Mouse (Mus musculus) midbrain, embryonic 10.5 days (tissue): ENCODE measurements around the gene Abr. TPM values are rescaled to one million over a fixed set of nuclear protein-coding genes. Genes with fewer than 3 reads are reported as not detected.

ENCODE experiments used
- DNase-seq: peaks from one replicate; pipeline ENCODE4 v3.0.0-alpha.2; 2017; ENCODE audit warnings: low spot score
- H3K27ac ChIP-seq: fragments of 300-500 bp; sonication (generic); replicated peaks from 2 replicates; pipeline ENCODE4 v1.5.1; 2016; ENCODE audit warnings: mild to moderate bottlenecking
- H3K27me3 ChIP-seq: fragments of 300-500 bp; sonication (generic); 2 replicates; pipeline ENCODE4 v1.6.1; 2016; ENCODE audit warnings: low read depth, mild to moderate bottlenecking; ENCODE audit not compliant: poor library complexity, severe bottlenecking
- H3K36me3 ChIP-seq: fragments of 300-500 bp; sonication (generic); 2 replicates; pipeline ENCODE4 v1.6.1; 2016; ENCODE audit warnings: mild to moderate bottlenecking, moderate library complexity
- H3K4me1 ChIP-seq: fragments of 300-500 bp; sonication (generic); 2 replicates; pipeline ENCODE4 v1.6.1; 2016
- H3K4me3 ChIP-seq: fragments of 300-500 bp; sonication (generic); 2 replicates; pipeline ENCODE4 v1.5.1; 2016; ENCODE audit warnings: mild to moderate bottlenecking, moderate library complexity
- H3K9me3 ChIP-seq: fragments of 300-500 bp; sonication (generic); replicated peaks from 2 replicates; pipeline ENCODE4 v1.6.1; 2016; ENCODE audit warnings: mild to moderate bottlenecking
- WGBS: fragments of 180-500 bp; shearing (Covaris S2); methylation state at CpG from one replicate; pipeline ENCODE4 v1.1.7; 2016; 5-methylcytosine and 5-hydroxymethylcytosine counted together
- polyA plus RNA-seq: library from polyadenylated mRNA; unstranded; fragments of >200 nt; fragmentation: Nextera tagmentation; extraction: Ambion mirVana; gene quantifications from 2 replicates; pipeline ENCODE4 v1.2.1, GENCODE M21; 2016

Abr gene
- polyA plus RNA-seq, 1 experiment from 2014 or later = 26.9 TPM

DNA sequence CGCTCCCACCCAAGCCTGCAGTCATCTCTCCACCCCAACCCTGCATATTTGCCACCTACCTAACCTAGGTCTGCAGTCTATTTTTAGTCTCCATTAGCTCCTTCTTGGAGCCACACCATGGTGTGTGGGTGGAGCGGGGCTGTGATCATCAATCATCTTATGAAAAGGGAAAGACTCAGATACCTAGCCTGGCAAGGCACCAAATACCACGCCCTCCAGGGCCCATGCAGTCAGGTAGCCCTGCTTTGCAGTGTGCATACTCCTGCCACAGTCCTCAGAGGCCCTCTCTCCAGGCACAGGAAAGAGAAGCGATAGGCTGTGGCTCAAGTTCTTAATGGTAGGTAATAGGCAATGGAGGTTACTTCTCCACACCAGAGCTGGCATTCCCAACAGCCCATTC lies 128.9 kb downstream of the Abr start:
- H3K27me3 ChIP-seq = peaks cover 25% of the 10 kb centered on the region
- H3K4me3 ChIP-seq = peak overlapping the region; percentile 79
- no peak overlapping the region for H3K27ac ChIP-seq
- peaks cover 52% of the 10 kb centered on the region for H3K4me1 ChIP-seq
- H3K36me3 ChIP-seq = no peaks in the 10 kb centered on the region
- DNase-seq = no peak
- 85% methylated on average over 4 of the region's 4 CpGs for WGBS
- no peaks in the 10 kb centered on the region for H3K9me3 ChIP-seq

- no peak overlapping the region for H3K27ac ChIP-seq
- 91% methylated on average over 9 of the region's 9 CpGs for WGBS
- no peak overlapping the region for H3K4me3 ChIP-seq
- DNase-seq = no peak
- no peaks in the 10 kb centered on the region for H3K9me3 ChIP-seq
- H3K4me1 ChIP-seq = peaks cover 46% of the 10 kb centered on the region
- H3K36me3 ChIP-seq = no peaks in the 10 kb centered on the region
- peaks cover 25% of the 10 kb centered on the region for H3K27me3 ChIP-seq
These were observed 130.3 kb downstream of the Abr start for GRCm38 (mm10) chr11:76491817-76492216.

- 84% methylated on average over 6 of the region's 6 CpGs for WGBS
- H3K27ac ChIP-seq = no peak overlapping the region
- H3K9me3 ChIP-seq = no peaks in the 10 kb centered on the region
- no peak for DNase-seq
- peaks cover 5% of the 10 kb centered on the region; the same call in 1 of the 2 replicates for H3K36me3 ChIP-seq
- peaks cover 14% of the 10 kb centered on the region for H3K27me3 ChIP-seq
- no peak overlapping the region for H3K4me3 ChIP-seq
- H3K4me1 ChIP-seq = peaks cover 49% of the 10 kb centered on the region
These were observed 132.7 kb downstream of the Abr start for GRCm38 (mm10) chr11:76489407-76489806.

- H3K27ac ChIP-seq = no peak overlapping the region
- H3K36me3 ChIP-seq = peaks cover 5% of the 10 kb centered on the region; the same call in 1 of the 2 replicates
- no peaks in the 10 kb centered on the region for H3K27me3 ChIP-seq
- WGBS = 87% methylated on average over 5 of the region's 5 CpGs
- no peaks in the 10 kb centered on the region for H3K9me3 ChIP-seq
- H3K4me3 ChIP-seq = no peak overlapping the region
- no peak for DNase-seq
- H3K4me1 ChIP-seq = peaks cover 50% of the 10 kb centered on the region
These were observed 135.1 kb downstream of the Abr start for GRCm38 (mm10) chr11:76487024-76487423.

DNA sequence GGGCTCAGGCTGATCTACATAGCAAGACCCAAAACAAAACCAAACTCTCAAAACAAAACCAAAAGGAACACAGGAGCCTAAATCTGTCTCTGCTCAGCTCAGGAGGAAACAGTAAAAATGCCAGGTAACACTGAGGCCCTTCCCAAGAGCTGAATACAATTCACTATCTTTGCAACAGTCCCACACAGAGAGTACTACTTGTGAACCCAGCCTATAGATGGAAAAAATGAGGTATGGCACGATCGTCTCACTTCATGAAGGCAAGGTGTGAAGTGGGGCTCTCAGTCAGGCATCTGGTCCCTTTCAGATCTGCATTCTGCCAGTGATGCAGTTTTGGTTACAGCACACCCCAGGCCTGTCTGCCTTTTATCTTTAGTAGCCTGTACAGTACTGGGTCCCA lies 138.1 kb downstream of the Abr start:
- peaks cover 25% of the 10 kb centered on the region for H3K36me3 ChIP-seq
- no peak for DNase-seq
- 88% methylated on average over 2 of the region's 2 CpGs for WGBS
- peaks cover 42% of the 10 kb centered on the region for H3K4me1 ChIP-seq
- H3K27ac ChIP-seq = no peak overlapping the region
- H3K9me3 ChIP-seq = no peaks in the 10 kb centered on the region
- no peaks in the 10 kb centered on the region for H3K27me3 ChIP-seq
- H3K4me3 ChIP-seq = no peak overlapping the region

DNA sequence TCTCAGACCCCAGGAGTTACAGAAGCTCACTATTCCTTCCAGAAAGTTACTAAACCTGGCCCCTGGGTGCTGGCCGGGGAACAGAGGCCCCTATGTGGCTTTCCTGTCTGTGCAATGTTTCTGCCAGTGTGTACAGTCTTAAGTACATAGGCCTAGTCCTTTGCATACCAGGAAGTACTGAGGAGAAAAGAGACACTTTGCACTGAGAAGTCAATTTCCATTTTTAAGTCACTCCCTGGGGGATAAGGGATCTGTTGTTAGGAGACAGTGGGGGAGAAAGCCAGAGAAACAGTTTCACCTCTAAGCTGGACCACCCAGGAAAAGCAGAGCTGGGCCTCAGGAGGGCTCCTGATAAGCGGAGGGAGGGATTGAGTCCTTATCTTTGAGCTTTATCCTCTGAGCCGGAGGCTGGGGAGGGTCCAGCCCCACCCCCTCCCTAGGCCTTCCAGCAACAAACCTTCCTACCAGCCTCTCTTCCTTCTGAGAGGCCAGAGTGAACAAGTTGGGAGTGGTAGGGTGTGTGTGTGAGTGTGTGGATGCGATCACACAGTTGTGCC lies 138.9 kb downstream of the Abr start:
- Histone ChIP-seq H3K4me1 (peaks cover 42% of the 10 kb centered on the region), H3K9me3 (no peaks in the 10 kb centered on the region), H3K27me3 (no peaks in the 10 kb centered on the region), H3K36me3 (peaks cover 33% of the 10 kb centered on the region), H3K27ac (peak overlapping the region; percentile 61), H3K4me3 (no peak overlapping the region)
- DNase-seq = no peak
- WGBS = 17% methylated on average over 4 of the region's 4 CpGs

DNA sequence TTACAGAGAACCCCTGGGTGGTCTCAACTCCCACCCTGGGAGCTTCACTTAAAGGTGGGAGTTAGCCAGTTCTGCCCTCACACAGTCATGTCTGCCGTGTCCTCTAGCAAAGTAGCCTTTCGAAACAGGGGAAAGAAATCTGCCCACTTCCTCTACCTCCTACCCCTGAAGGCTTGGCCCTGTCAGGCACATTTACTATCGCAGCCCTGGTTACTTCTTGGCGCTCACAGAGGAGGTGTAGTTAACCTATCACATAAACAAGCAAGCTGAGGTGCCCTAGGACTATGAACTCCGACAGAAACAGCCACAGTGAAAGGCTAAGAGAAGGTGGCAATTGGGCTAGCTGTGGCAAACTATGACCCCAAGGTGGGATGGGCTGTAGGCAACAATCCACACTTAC lies 139.4 kb downstream of the Abr start:
- DNase-seq = no peak
- no peaks in the 10 kb centered on the region for H3K9me3 ChIP-seq
- H3K4me3 ChIP-seq = no peak overlapping the region
- H3K4me1 ChIP-seq = peaks cover 44% of the 10 kb centered on the region
- peak overlapping the region; percentile 61; the same call in 1 of the 2 replicates for H3K27ac ChIP-seq
- H3K36me3 ChIP-seq = peaks cover 38% of the 10 kb centered on the region
- H3K27me3 ChIP-seq = no peaks in the 10 kb centered on the region
- 44% methylated on average over 5 of the region's 5 CpGs for WGBS

GRCm38 (mm10) chr11:76482183-76482582 lies 139.9 kb downstream of the Abr start:
- Histone ChIP-seq H3K4me3 (no peak overlapping the region), H3K36me3 (peaks cover 42% of the 10 kb centered on the region), H3K9me3 (no peaks in the 10 kb centered on the region), H3K27ac (0 out of 2 replicates have a peak overlapping the region, but pooled peaks have one; percentile 19), H3K27me3 (no peaks in the 10 kb centered on the region), H3K4me1 (peaks cover 49% of the 10 kb centered on the region)
- no peak for DNase-seq
- WGBS = 52% methylated on average over 5 of the region's 5 CpGs

DNA sequence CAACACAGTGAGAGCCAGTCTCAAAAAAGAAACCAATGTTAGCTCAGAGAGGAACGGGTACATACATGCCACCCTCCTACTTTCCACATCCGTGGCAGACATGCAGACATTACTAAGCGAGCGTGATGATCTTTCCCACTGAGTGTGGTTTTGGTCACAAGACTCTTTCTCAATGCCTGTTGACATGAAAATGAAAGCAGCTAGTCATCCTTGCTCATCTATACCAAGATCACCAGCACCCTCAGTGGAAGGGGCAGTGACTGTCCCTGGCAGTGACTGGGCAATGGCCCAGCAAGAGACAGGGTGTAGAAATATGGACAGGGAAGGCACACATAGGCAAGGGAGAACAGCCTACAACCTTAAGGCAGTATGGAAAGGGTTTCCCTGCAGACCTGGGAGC lies 142.4 kb downstream of the Abr start:
- WGBS = 94% methylated on average over 4 of the region's 4 CpGs
- no peak for DNase-seq
- Histone ChIP-seq H3K4me3 (no peak overlapping the region), H3K27ac (no peak overlapping the region), H3K27me3 (no peaks in the 10 kb centered on the region), H3K36me3 (peaks cover 40% of the 10 kb centered on the region), H3K9me3 (no peaks in the 10 kb centered on the region), H3K4me1 (peaks cover 45% of the 10 kb centered on the region)

GRCm38 (mm10) chr11:76478676-76479655 lies 143.1 kb downstream of the Abr start:
- Histone ChIP-seq H3K4me3 (no peak overlapping the region), H3K27me3 (no peaks in the 10 kb centered on the region), H3K27ac (no peak overlapping the region), H3K9me3 (no peaks in the 10 kb centered on the region), H3K36me3 (peaks cover 40% of the 10 kb centered on the region), H3K4me1 (peaks cover 41% of the 10 kb centered on the region)
- WGBS = 88% methylated on average over 13 of the region's 13 CpGs
- no peak for DNase-seq

- no peak for DNase-seq
- peaks cover 34% of the 10 kb centered on the region for H3K4me1 ChIP-seq
- WGBS = 47% methylated on average over 5 of the region's 5 CpGs
- no peaks in the 10 kb centered on the region for H3K27me3 ChIP-seq
- no peak overlapping the region; the same call in 1 of the 2 replicates for H3K27ac ChIP-seq
- H3K36me3 ChIP-seq = peaks cover 40% of the 10 kb centered on the region
- H3K9me3 ChIP-seq = no peaks in the 10 kb centered on the region
- H3K4me3 ChIP-seq = no peak overlapping the region
These were observed 145.0 kb downstream of the Abr start for GRCm38 (mm10) chr11:76477095-76477525.

- no peak overlapping the region for H3K4me3 ChIP-seq
- peaks cover 34% of the 10 kb centered on the region for H3K4me1 ChIP-seq
- H3K9me3 ChIP-seq = no peaks in the 10 kb centered on the region
- DNase-seq = no peak
- H3K27ac ChIP-seq = peak overlapping the region; percentile 55
- 73% methylated on average over 8 of the region's 8 CpGs for WGBS
- no peaks in the 10 kb centered on the region for H3K27me3 ChIP-seq
- H3K36me3 ChIP-seq = peaks cover 42% of the 10 kb centered on the region
These were observed 145.6 kb downstream of the Abr start for GRCm38 (mm10) chr11:76476376-76477094.
